38 mouse cellular contexts compared by ENCODE assay signal in the genomic region with DNA sequence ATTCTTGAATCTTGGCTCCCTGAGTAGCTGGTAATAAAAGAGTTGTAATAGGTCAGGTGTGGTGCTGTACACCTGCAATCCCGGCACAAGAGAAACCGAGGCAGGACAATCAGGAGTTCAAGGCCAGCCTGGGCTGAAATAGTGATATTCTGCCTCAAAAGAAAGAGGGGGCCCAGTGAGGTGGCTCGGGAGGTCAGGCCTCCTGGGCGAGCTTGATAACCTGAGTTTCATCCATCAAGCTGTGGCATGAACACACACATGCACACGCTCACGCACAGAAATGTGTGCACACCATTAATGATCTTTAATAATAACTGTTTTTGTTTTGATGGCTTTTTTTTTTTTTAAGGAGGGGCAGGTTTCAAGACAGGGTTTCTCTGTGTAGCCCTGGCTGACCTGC. TPM values are rescaled to one million over a fixed set of nuclear protein-coding genes. Genes with fewer than 3 reads are reported as not detected.
DNase-seq lines count a peak whose midpoint lies in the region; ATAC-seq and TF ChIP-seq lines count a peak whose summit lies in the region.
"Had no signal": no experiment of that assay in that cellular context is flagged by ENCODE, and none has a peak within 500 bp of the region (broad histone marks: within the 10 kb centered on the region; RNA-seq: fewer than 3 reads in every experiment).

No protein-coding gene starts in this region.

- no peak for TF ChIP-seq POLR2A in kidney, adult 2 months (IDR thresholded peaks at IDR 0.05; ENCODE audit: low read depth, low read length)

- H3K4me2 ChIP-seq in kidney, embryonic 15.5 days: no peak overlapping the region
- H3K4me2 ChIP-seq in liver, embryonic 11.5 days: peak overlapping the region; percentile 26; the same call in 1 of the 2 replicates
- H3K4me2 ChIP-seq in liver, embryonic 16.5 days (ENCODE audit: low read depth, low read length): no peak overlapping the region
- H3K4me2 ChIP-seq: forebrain, embryonic 12.5 days; heart, embryonic 12.5 days; hindbrain, embryonic 13.5 days; limb, embryonic 12.5 days; neural tube, embryonic 15.5 days had no signal

- no peak overlapping the region for H3K9ac ChIP-seq in kidney, embryonic 15.5 days
- H3K9ac ChIP-seq in liver, embryonic 11.5 days (ENCODE audit: low read depth, low read length): peak overlapping the region; percentile 35; the same call in 1 of the 2 replicates
- no peak overlapping the region; the same call in none of the 2 replicates for H3K9ac ChIP-seq in liver, embryonic 16.5 days (ENCODE audit: low read depth, low read length)
- H3K9ac ChIP-seq: forebrain, embryonic 12.5 days; heart, embryonic 12.5 days; hindbrain, embryonic 13.5 days; limb, embryonic 12.5 days; neural tube, embryonic 15.5 days had no signal

- DNase-seq in kidney, adult 2 months: no peak
- no peak for DNase-seq in liver, embryonic 11.5 days (ENCODE audit: low spot score)
- no peak for DNase-seq in frontal cortex, postnatal 14 days (ENCODE audit: low spot score in 2 of 2)
- DNase-seq in left cerebral cortex, postnatal 25 days (ENCODE audit: low spot score in 2 of 2): no peak
- no peak for DNase-seq in adrenal gland, adult (ENCODE audit: inconsistent age in 2 of 2, low spot score in 1 of 2)
- DNase-seq: adrenal gland, postnatal 14 days; cerebellum, adult 18-20 months; cerebellum, postnatal 10 days; gastrocnemius, postnatal 36 days; heart, adult 18-20 months; heart, postnatal 4 days; kidney, adult 9 months; kidney, postnatal 4 days; layer of hippocampus, adult 9-11 months; lung, adult 2 months; lung, postnatal 10 days; midbrain, embryonic 14.5 days; retina, postnatal 1 day; right cerebral cortex, postnatal 14 days; thymus, adult 2 months; thymus, postnatal 36 days had no signal

- H3K27ac ChIP-seq in kidney, embryonic 15.5 days: peak overlapping the region; percentile 88
- no peak overlapping the region for H3K27ac ChIP-seq in kidney, adult 2 months (ENCODE audit: insufficient read depth, low read depth, low read length)
- H3K27ac ChIP-seq in liver, embryonic 11.5 days (ENCODE audit: low read depth, low read length): peak overlapping the region; percentile 88
- peak overlapping the region; percentile 92 for H3K27ac ChIP-seq in liver, embryonic 16.5 days (ENCODE audit: low read length)
- H3K27ac ChIP-seq: forebrain, embryonic 12.5 days; hindbrain, embryonic 13.5 days; macrophage; neural tube, embryonic 15.5 days had no signal

- H3K4me3 ChIP-seq in kidney, embryonic 15.5 days (replicated peaks): no peak overlapping the region
- no peak overlapping the region for H3K4me3 ChIP-seq in kidney, adult 2 months (ENCODE audit: insufficient read depth, low read depth, low read length)
- H3K4me3 ChIP-seq in liver, embryonic 11.5 days (ENCODE audit: low read depth, low read length): no peak overlapping the region
- no peak overlapping the region for H3K4me3 ChIP-seq in liver, embryonic 16.5 days (ENCODE audit: low read depth, low read length)
- H3K4me3 ChIP-seq: forebrain, embryonic 12.5 days; heart, embryonic 12.5 days; hindbrain, embryonic 13.5 days; limb, embryonic 12.5 days; neural tube, embryonic 15.5 days had no signal

- ATAC-seq in kidney, embryonic 15.5 days (replicated peaks; ENCODE audit: low FRiP score): no peak
- ATAC-seq in erythroblast, adult 5-6 weeks (replicated peaks; ENCODE audit: low FRiP score, poor library complexity, severe bottlenecking): 0 out of 2 replicates have a peak, but pooled peaks have one; percentile 20
- ATAC-seq in liver, embryonic 11.5 days (replicated peaks; ENCODE audit: low FRiP score): peak; percentile 35; the same call in 1 of the 2 replicates
- ATAC-seq in liver, embryonic 16.5 days (ENCODE audit: low read depth): peak; percentile 45
- ATAC-seq: Patski had no signal

- H3K9me3 ChIP-seq in kidney, embryonic 15.5 days (replicated peaks): no peaks in the 10 kb centered on the region
- H3K9me3 ChIP-seq in liver, embryonic 11.5 days (ENCODE audit: control insufficient read depth, low read length): no peaks in the 10 kb centered on the region
- no peaks in the 10 kb centered on the region for H3K9me3 ChIP-seq in liver, embryonic 16.5 days (replicated peaks; ENCODE audit: control insufficient read depth, low read length)
- H3K9me3 ChIP-seq: forebrain, embryonic 12.5 days; heart, embryonic 12.5 days; hindbrain, embryonic 13.5 days; limb, embryonic 12.5 days; neural tube, embryonic 15.5 days had no signal

- no peaks in the 10 kb centered on the region for H3K36me3 ChIP-seq in kidney, embryonic 15.5 days
- no peaks in the 10 kb centered on the region for H3K36me3 ChIP-seq in kidney, adult 2 months (ENCODE audit: control insufficient read depth, insufficient read depth, low read length)
- H3K36me3 ChIP-seq in liver, embryonic 11.5 days (ENCODE audit: control insufficient read depth, insufficient read depth, low read length): no peaks in the 10 kb centered on the region
- no peaks in the 10 kb centered on the region for H3K36me3 ChIP-seq in liver, embryonic 16.5 days (ENCODE audit: control insufficient read depth, insufficient read depth)
- H3K36me3 ChIP-seq: forebrain, embryonic 12.5 days; heart, embryonic 12.5 days; hindbrain, embryonic 13.5 days; limb, embryonic 12.5 days; neural tube, embryonic 15.5 days had no signal

- H3K27me3 ChIP-seq in kidney, embryonic 15.5 days: no peaks in the 10 kb centered on the region
- no peaks in the 10 kb centered on the region for H3K27me3 ChIP-seq in kidney, adult 2 months (replicated peaks; ENCODE audit: control insufficient read depth, insufficient read depth, low read length)
- no peaks in the 10 kb centered on the region for H3K27me3 ChIP-seq in liver, embryonic 11.5 days (replicated peaks; ENCODE audit: control insufficient read depth, insufficient read depth, low read length)
- H3K27me3 ChIP-seq in liver, embryonic 16.5 days (ENCODE audit: control insufficient read depth, insufficient read depth, low read depth, low read length): no peaks in the 10 kb centered on the region
- H3K27me3 ChIP-seq: forebrain, embryonic 12.5 days; heart, embryonic 12.5 days; hindbrain, embryonic 13.5 days; limb, embryonic 12.5 days; neural tube, embryonic 15.5 days; Patski had no signal

- 82% methylated on average over 6 of the region's 6 CpGs for WGBS in kidney, embryonic 15.5 days
- 84% methylated on average over 6 of the region's 6 CpGs for WGBS in kidney, adult 2 months
- 69% methylated on average over 6 of the region's 6 CpGs for WGBS in liver, embryonic 11.5 days
- WGBS in liver, embryonic 16.5 days (ENCODE audit: insufficient replicate concordance): 37% methylated on average over 6 of the region's 6 CpGs

- peaks cover 43% of the 10 kb centered on the region for H3K4me1 ChIP-seq in kidney, embryonic 15.5 days
- H3K4me1 ChIP-seq in kidney, adult 2 months (ENCODE audit: control insufficient read depth, insufficient read depth, low read length): 0 out of 2 replicates have a peak, but pooled peaks cover 3% of the 10 kb centered on the region
- peaks cover 34% of the 10 kb centered on the region for H3K4me1 ChIP-seq in liver, embryonic 11.5 days (replicated peaks; ENCODE audit: control insufficient read depth, insufficient read depth, low read length)
- H3K4me1 ChIP-seq in liver, embryonic 16.5 days (ENCODE audit: control insufficient read depth, low read depth, low read length): peaks cover 45% of the 10 kb centered on the region

- TF ChIP-seq CTCF in kidney, adult 2 months (conservative IDR thresholded peaks at IDR 0.05; ENCODE audit: insufficient read depth, insufficient read length, low read depth, low read length): no peak

- intact Hi-C loops in left cerebral cortex, postnatal 25 days (cut with DNase I): no loop called here

RNA-seq across cellular contexts. Expression of gene Ptma, which starts 46.2 kb away (rescaled TPM):
- polyA plus RNA-seq in kidney, embryonic 15.5 days (2015; fragmentation: Nextera tagmentation; extraction: Ambion mirVana): 2,949 and 3,271 TPM in 2 replicates
- 622 and 651 TPM in 2 replicates for polyA plus RNA-seq in kidney, adult 2 months (2012; rRNA removed)
- 1,027 and 1,158 TPM in 2 replicates for total RNA-seq in erythroblast, adult 5-6 weeks (2015; ENCODE audit: low replicate concordance)
- total RNA-seq in erythroblast, adult 5-6 weeks (2017; ENCODE audit: low replicate concordance): 910 and 1,101 TPM in 2 replicates
- 2,666 and 2,805 TPM in 2 replicates for polyA plus RNA-seq in liver, embryonic 11.5 days (2014; fragmentation: Nextera tagmentation; extraction: Ambion mirVana)
- polyA plus RNA-seq in liver, embryonic 16.5 days (2015; fragmentation: Nextera tagmentation; extraction: Ambion mirVana): 500 and 746 TPM in 2 replicates
- 100 to 1,000 TPM; 359 to 366 TPM for total RNA-seq in left cerebral cortex, postnatal 25 days (2021)

RNA-seq across cellular contexts. Expression of gene Tex44, which starts 54.2 kb away (rescaled TPM):
- not detected in 2 replicates for polyA plus RNA-seq in kidney, embryonic 15.5 days (2015; fragmentation: Nextera tagmentation; extraction: Ambion mirVana)
- polyA plus RNA-seq in kidney, adult 2 months (2012; rRNA removed): not detected in 2 replicates
- total RNA-seq in erythroblast, adult 5-6 weeks (2015; ENCODE audit: low replicate concordance): not detected in 2 replicates
- total RNA-seq in erythroblast, adult 5-6 weeks (2017; ENCODE audit: low replicate concordance): not detected in 2 replicates
- not detected in 2 replicates for polyA plus RNA-seq in liver, embryonic 11.5 days (2014; fragmentation: Nextera tagmentation; extraction: Ambion mirVana)
- polyA plus RNA-seq in liver, embryonic 16.5 days (2015; fragmentation: Nextera tagmentation; extraction: Ambion mirVana): not detected in 2 replicates
- total RNA-seq in left cerebral cortex, postnatal 25 days (2021): not detected
- total RNA-seq: adrenal gland, postnatal 14 days; common myeloid progenitor, adult 5-6 weeks; gastrocnemius, adult 18-20 months; gastrocnemius, postnatal 36 days; heart, adult 18-20 months; heart, postnatal 4 days; left cerebral cortex, postnatal 10 days; megakaryocyte-erythroid progenitor cell, adult 5-6 weeks; MEL had no signal
- polyA plus RNA-seq: embryonic facial prominence, embryonic 14.5 days; forebrain, embryonic 12.5 days; heart, embryonic 12.5 days; heart, postnatal 0 days; hindbrain, embryonic 13.5 days; limb, embryonic 12.5 days; macrophage; midbrain, embryonic 14.5 days; neural tube, embryonic 15.5 days; Patski had no signal

RNA-seq across cellular contexts. Expression of gene Nmur1, which starts 54.3 kb away (rescaled TPM):
- 0.13 TPM in 1 of 2 replicates, not detected in the other for polyA plus RNA-seq in kidney, embryonic 15.5 days (2015; fragmentation: Nextera tagmentation; extraction: Ambion mirVana)
- 0.19 and 0.23 TPM in 2 replicates for polyA plus RNA-seq in kidney, adult 2 months (2012; rRNA removed)
- not detected in 2 replicates for total RNA-seq in erythroblast, adult 5-6 weeks (2015; ENCODE audit: low replicate concordance)
- not detected in 2 replicates for total RNA-seq in erythroblast, adult 5-6 weeks (2017; ENCODE audit: low replicate concordance)
- not detected in 2 replicates for polyA plus RNA-seq in liver, embryonic 11.5 days (2014; fragmentation: Nextera tagmentation; extraction: Ambion mirVana)
- not detected in 2 replicates for polyA plus RNA-seq in liver, embryonic 16.5 days (2015; fragmentation: Nextera tagmentation; extraction: Ambion mirVana)
- not detected for total RNA-seq in left cerebral cortex, postnatal 25 days (2021)
- total RNA-seq: adrenal gland, postnatal 14 days; common myeloid progenitor, adult 5-6 weeks; gastrocnemius, adult 18-20 months; gastrocnemius, postnatal 36 days; heart, adult 18-20 months; heart, postnatal 4 days; megakaryocyte-erythroid progenitor cell, adult 5-6 weeks; MEL had no signal
- polyA plus RNA-seq: embryonic facial prominence, embryonic 14.5 days; forebrain, embryonic 12.5 days; heart, embryonic 12.5 days; heart, postnatal 0 days; hindbrain, embryonic 13.5 days; limb, embryonic 12.5 days; macrophage; midbrain, embryonic 14.5 days; Patski had no signal
